Comparison of ENCODE assay signal across 8 mouse cellular contexts in the genomic region with DNA sequence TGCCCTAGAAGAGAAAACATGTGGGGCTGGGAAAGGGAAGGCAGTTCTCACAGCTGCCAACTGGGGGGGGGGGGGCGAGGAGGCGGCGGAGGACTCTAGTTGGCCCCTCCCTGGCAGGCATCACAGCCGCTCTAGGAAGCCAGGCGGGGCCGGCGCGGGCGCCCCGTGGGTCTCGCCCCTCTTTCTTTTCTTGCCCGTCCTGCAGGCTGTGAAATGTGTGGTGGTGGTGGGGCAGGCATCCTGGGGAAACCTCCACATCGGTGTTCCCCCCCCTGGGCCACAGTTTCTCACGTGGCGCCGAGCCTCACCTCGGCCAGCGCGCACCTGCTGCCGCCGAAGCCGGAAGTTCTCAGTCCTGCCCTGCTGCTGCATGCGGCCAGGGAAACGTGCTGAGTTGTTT. TPM values are rescaled to one million over a fixed set of nuclear protein-coding genes. Genes with fewer than 3 reads are reported as not detected.
A peak's percentile ranks its signal among the peaks of the same experiment; 100 is the strongest.
DNase-seq lines count a peak whose midpoint lies in the region; ATAC-seq lines count a peak whose summit lies in the region.

No protein-coding gene starts in this region.

- H3K27ac ChIP-seq in forebrain, embryonic 15.5 days (replicated peaks), result no peak overlapping the region
- no peak overlapping the region for H3K27ac ChIP-seq in liver, embryonic 12.5 days
- H3K27ac ChIP-seq in stomach, embryonic 16.5 days (ENCODE audit: low read length), result peak overlapping the region; percentile 23; the same call in 1 of the 2 replicates

- no peak for ATAC-seq in forebrain, embryonic 15.5 days (replicated peaks)
- ATAC-seq in liver, embryonic 12.5 days, result peak; percentile 56; the same call in 1 of the 2 replicates
- peak; percentile 71 for ATAC-seq in stomach, embryonic 16.5 days (ENCODE audit: insufficient read depth, low FRiP score)

- peak overlapping the region; percentile 32; the same call in 1 of the 2 replicates for H3K9ac ChIP-seq in forebrain, embryonic 15.5 days (replicated peaks)
- H3K9ac ChIP-seq in liver, embryonic 12.5 days, result peak overlapping the region; percentile 48
- H3K9ac ChIP-seq in stomach, embryonic 16.5 days (ENCODE audit: low read length), result peak overlapping the region; percentile 70

- peak overlapping the region; percentile 44 for H3K4me2 ChIP-seq in forebrain, embryonic 15.5 days (replicated peaks)
- H3K4me2 ChIP-seq in liver, embryonic 12.5 days, result peak overlapping the region; percentile 66
- peak overlapping the region; percentile 72 for H3K4me2 ChIP-seq in stomach, embryonic 16.5 days (ENCODE audit: low read depth, low read length)

- 27% methylated on average over 17 of the region's 24 CpGs for WGBS in forebrain, embryonic 15.5 days
- 22% methylated on average over 24 of the region's 24 CpGs for WGBS in liver, embryonic 12.5 days (ENCODE audit: insufficient replicate concordance)
- 9% methylated on average over 15 of the region's 24 CpGs for WGBS in stomach, embryonic 16.5 days

- H3K27me3 ChIP-seq in forebrain, embryonic 15.5 days, result no peaks in the 10 kb centered on the region
- no peaks in the 10 kb centered on the region for H3K27me3 ChIP-seq in liver, embryonic 12.5 days (replicated peaks)
- H3K27me3 ChIP-seq in stomach, embryonic 16.5 days (ENCODE audit: control insufficient read depth, insufficient read depth, low read length), result no peaks in the 10 kb centered on the region

- no peaks in the 10 kb centered on the region for H3K36me3 ChIP-seq in forebrain, embryonic 15.5 days
- H3K36me3 ChIP-seq in liver, embryonic 12.5 days, result no peaks in the 10 kb centered on the region
- H3K36me3 ChIP-seq in stomach, embryonic 16.5 days (ENCODE audit: control insufficient read depth, insufficient read depth, low read length), result no peaks in the 10 kb centered on the region

- DNase-seq in retina, postnatal 1 day, result peak; percentile 32
- DNase-seq in retina, embryonic 14.5 days (ENCODE audit: low spot score), result no peak
- DNase-seq in adrenal gland, postnatal 25 days, result no peak
- no peak for DNase-seq in adipocyte (ENCODE audit: low spot score)
- DNase-seq in adrenal gland, adult 2 months, result no peak

- H3K4me1 ChIP-seq in forebrain, embryonic 15.5 days, result no peaks in the 10 kb centered on the region
- peaks cover 60% of the 10 kb centered on the region for H3K4me1 ChIP-seq in liver, embryonic 12.5 days
- peaks cover 3% of the 10 kb centered on the region; the same call in 1 of the 2 replicates for H3K4me1 ChIP-seq in stomach, embryonic 16.5 days (ENCODE audit: control insufficient read depth, insufficient read depth, low read length)

- H3K4me3 ChIP-seq in forebrain, embryonic 15.5 days, result peak overlapping the region; percentile 30
- H3K4me3 ChIP-seq in liver, embryonic 12.5 days, result peak overlapping the region; percentile 47
- H3K4me3 ChIP-seq in stomach, embryonic 16.5 days (replicated peaks; ENCODE audit: low read length), result peak overlapping the region; percentile 44

- H3K9me3 ChIP-seq in forebrain, embryonic 15.5 days, result no peaks in the 10 kb centered on the region
- H3K9me3 ChIP-seq in liver, embryonic 12.5 days (replicated peaks), result no peaks in the 10 kb centered on the region
- H3K9me3 ChIP-seq in stomach, embryonic 16.5 days (replicated peaks; ENCODE audit: control insufficient read depth, low read length), result no peaks in the 10 kb centered on the region

RNA-seq across cellular contexts. Expression of a gene that starts 10.9 kb away (rescaled TPM):
- 0.15 and 0.51 TPM in 2 replicates for polyA plus RNA-seq in forebrain, embryonic 15.5 days (2015; fragmentation: Nextera tagmentation; extraction: Ambion mirVana)
- 0.11 and 0.13 TPM in 2 replicates for polyA plus RNA-seq in liver, embryonic 12.5 days (2016; fragmentation: Nextera tagmentation; extraction: Ambion mirVana)
- 0.30 and 0.66 TPM in 2 replicates for polyA plus RNA-seq in stomach, embryonic 16.5 days (2015; fragmentation: Nextera tagmentation; extraction: Ambion mirVana)
- 0.15 TPM in 1 of 2 replicates, not detected in the other for total RNA-seq in adrenal gland, postnatal 25 days (2021)
- under 1 TPM in 1 of 2 experiments, not detected in 1; 0.09 TPM for total RNA-seq in adrenal gland, adult 2 months (2021)
- polyA plus RNA-seq in adrenal gland, adult 2 months (2012; rRNA removed), result not detected in 2 replicates

RNA-seq across cellular contexts. Expression of a gene that starts 10.9 kb away (rescaled TPM):
- polyA plus RNA-seq in forebrain, embryonic 15.5 days (2015; fragmentation: Nextera tagmentation; extraction: Ambion mirVana), result 156 and 161 TPM in 2 replicates
- polyA plus RNA-seq in liver, embryonic 12.5 days (2016; fragmentation: Nextera tagmentation; extraction: Ambion mirVana), result 25.0 and 25.5 TPM in 2 replicates
- 31.0 and 39.2 TPM in 2 replicates for polyA plus RNA-seq in stomach, embryonic 16.5 days (2015; fragmentation: Nextera tagmentation; extraction: Ambion mirVana)
- total RNA-seq in adrenal gland, postnatal 25 days (2021), result 40.0 and 64.0 TPM in 2 replicates
- 10 to 100 TPM; 38.7 to 39.3 TPM for total RNA-seq in adrenal gland, adult 2 months (2021)
- polyA plus RNA-seq in adrenal gland, adult 2 months (2012; rRNA removed), result 22.8 and 24.1 TPM in 2 replicates

RNA-seq across cellular contexts. Expression of a gene that starts 19.1 kb away (rescaled TPM):
- 17.6 and 18.8 TPM in 2 replicates for polyA plus RNA-seq in forebrain, embryonic 15.5 days (2015; fragmentation: Nextera tagmentation; extraction: Ambion mirVana)
- 10.2 and 10.7 TPM in 2 replicates for polyA plus RNA-seq in liver, embryonic 12.5 days (2016; fragmentation: Nextera tagmentation; extraction: Ambion mirVana)
- 11.0 and 11.3 TPM in 2 replicates for polyA plus RNA-seq in stomach, embryonic 16.5 days (2015; fragmentation: Nextera tagmentation; extraction: Ambion mirVana)
- 14.0 and 15.7 TPM in 2 replicates for total RNA-seq in adrenal gland, postnatal 25 days (2021)
- 10 to 100 TPM; 10.7 to 12.5 TPM for total RNA-seq in adrenal gland, adult 2 months (2021)
- polyA plus RNA-seq in adrenal gland, adult 2 months (2012; rRNA removed), result 41.3 and 46.2 TPM in 2 replicates

RNA-seq across cellular contexts. Expression of a gene that starts 26.6 kb away (rescaled TPM):
- not detected in 2 replicates for polyA plus RNA-seq in forebrain, embryonic 15.5 days (2015; fragmentation: Nextera tagmentation; extraction: Ambion mirVana)
- polyA plus RNA-seq in liver, embryonic 12.5 days (2016; fragmentation: Nextera tagmentation; extraction: Ambion mirVana), result 0.08 TPM in 1 of 2 replicates, not detected in the other
- 0.06 TPM in 1 of 2 replicates, not detected in the other for polyA plus RNA-seq in stomach, embryonic 16.5 days (2015; fragmentation: Nextera tagmentation; extraction: Ambion mirVana)
- not detected in 2 replicates for total RNA-seq in adrenal gland, postnatal 25 days (2021)
- total RNA-seq in adrenal gland, adult 2 months (2021), result not detected
- polyA plus RNA-seq in adrenal gland, adult 2 months (2012; rRNA removed), result not detected in 2 replicates

RNA-seq across cellular contexts. Expression of a gene that starts 27.4 kb away (rescaled TPM):
- polyA plus RNA-seq in forebrain, embryonic 15.5 days (2015; fragmentation: Nextera tagmentation; extraction: Ambion mirVana), result 65.8 and 67.8 TPM in 2 replicates
- 45.7 and 48.8 TPM in 2 replicates for polyA plus RNA-seq in liver, embryonic 12.5 days (2016; fragmentation: Nextera tagmentation; extraction: Ambion mirVana)
- polyA plus RNA-seq in stomach, embryonic 16.5 days (2015; fragmentation: Nextera tagmentation; extraction: Ambion mirVana), result 108 and 115 TPM in 2 replicates
- total RNA-seq in adrenal gland, postnatal 25 days (2021), result 109 and 122 TPM in 2 replicates
- 10 to 100 TPM; 82.7 to 96.5 TPM for total RNA-seq in adrenal gland, adult 2 months (2021)
- polyA plus RNA-seq in adrenal gland, adult 2 months (2012; rRNA removed), result 86.7 and 89.4 TPM in 2 replicates
